Mouse (Mus musculus): ENCODE data around the gene Zmat5. TPM values are rescaled to one million over a fixed set of nuclear protein-coding genes. Genes with fewer than 3 reads are reported as not detected.

Gene Zmat5
- polyA plus RNA-seq, 1 experiment from 2014 or later = 51.2 TPM

DNA sequence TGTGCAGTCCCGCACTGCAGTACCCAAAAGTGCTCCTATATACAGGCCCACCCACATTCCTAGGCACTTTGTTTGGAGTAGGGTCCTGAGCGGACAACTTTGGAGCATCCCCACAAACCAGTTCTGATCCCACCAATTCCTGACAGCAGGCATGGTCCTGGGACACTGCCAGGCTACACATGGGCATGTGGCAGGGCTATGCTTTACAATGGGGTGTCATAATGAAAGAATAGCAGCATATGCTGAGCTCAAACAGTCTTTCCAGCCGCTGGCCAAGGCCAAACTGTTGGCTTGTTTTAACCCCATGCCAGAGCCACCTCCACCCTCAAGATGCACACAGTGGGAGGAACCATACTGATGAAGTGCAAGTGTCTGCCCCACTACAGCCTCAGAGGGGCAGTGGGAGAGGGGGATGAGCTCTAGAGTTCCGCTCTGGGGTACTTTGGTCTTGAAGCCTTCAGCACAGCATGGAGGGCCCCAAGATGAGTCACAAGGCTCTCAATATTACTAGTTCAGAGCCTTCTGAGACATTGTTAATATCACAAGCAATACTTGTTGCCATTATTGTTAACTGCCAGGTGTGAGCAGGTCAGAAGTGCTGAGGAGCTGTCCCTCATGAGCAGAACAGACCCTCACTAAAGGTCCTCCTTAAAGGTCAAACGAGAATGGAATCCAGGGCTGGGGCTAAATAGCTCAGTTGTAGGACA, 12.2 kb downstream of the Zmat5 start:
- no peaks in the 10 kb centered on the region for H3K27me3 ChIP-seq (replicated peaks)
- no peak for ATAC-seq (ENCODE audit: extremely low read depth, insufficient number of reproducible peaks, low FRiP score, low TSS enrichment)
- no peak overlapping the region for H3K4me2 ChIP-seq
- no peak overlapping the region for H3K9ac ChIP-seq
- no peaks in the 10 kb centered on the region for H3K36me3 ChIP-seq
- no peak overlapping the region for H3K4me3 ChIP-seq
- H3K27ac ChIP-seq (replicated peaks) = no peak overlapping the region
- no peaks in the 10 kb centered on the region for H3K9me3 ChIP-seq
- WGBS = 81% methylated on average over 5 of the region's 5 CpGs
- H3K4me1 ChIP-seq = peaks cover 18% of the 10 kb centered on the region

DNA sequence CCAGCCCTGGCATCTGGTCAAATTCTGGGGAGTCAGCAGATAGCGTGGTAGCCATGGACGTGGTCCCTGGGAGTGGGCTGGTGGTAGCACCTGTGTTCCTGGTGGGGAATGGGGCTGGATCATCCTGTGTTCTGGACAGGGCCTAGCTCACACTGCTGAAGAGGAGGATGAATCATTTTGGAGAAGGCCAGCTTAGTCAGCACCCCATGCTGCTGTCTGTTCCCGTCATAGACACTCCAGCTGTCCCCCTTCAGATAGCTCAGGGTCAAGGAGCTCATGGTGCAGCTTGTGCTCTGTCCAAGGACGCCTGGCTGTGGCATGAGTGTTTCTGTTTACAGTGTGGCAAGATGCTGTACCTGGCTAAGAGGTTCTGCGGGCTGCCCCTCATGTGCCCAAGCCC, 14.1 kb downstream of the Zmat5 start:
- no peak for ATAC-seq (ENCODE audit: extremely low read depth, insufficient number of reproducible peaks, low FRiP score, low TSS enrichment)
- Histone ChIP-seq H3K4me2 (no peak overlapping the region), H3K9me3 (no peaks in the 10 kb centered on the region), H3K9ac (no peak overlapping the region), H3K36me3 (peaks cover 12% of the 10 kb centered on the region), H3K27ac (replicated peaks) (no peak overlapping the region; the same call in 1 of the 2 replicates), H3K27me3 (replicated peaks) (no peaks in the 10 kb centered on the region), H3K4me3 (no peak overlapping the region), H3K4me1 (peaks cover 18% of the 10 kb centered on the region)
- 48% methylated on average over 5 of the region's 5 CpGs for WGBS

DNA sequence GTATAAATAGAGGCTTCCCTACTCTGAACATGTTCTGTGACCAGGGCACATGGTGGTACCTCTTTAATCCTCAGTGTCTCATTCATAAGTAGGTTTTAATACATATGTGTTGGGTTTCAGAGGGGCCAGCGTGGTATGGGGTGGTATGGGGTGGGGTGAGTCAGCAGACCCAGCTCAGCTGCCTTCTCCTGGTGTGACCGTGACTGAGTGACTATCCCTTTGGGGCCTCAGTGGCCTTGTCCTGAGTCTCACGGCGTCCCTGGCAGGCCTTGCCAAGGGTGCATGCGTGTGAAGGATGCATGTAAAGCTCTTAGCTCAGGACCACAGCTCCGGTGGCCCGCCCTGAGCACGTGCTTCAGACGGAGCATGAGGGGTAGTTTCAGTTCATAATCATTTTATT, 15.5 kb downstream of the Zmat5 start:
- Histone ChIP-seq H3K27me3 (replicated peaks) (no peaks in the 10 kb centered on the region), H3K27ac (replicated peaks) (no peak overlapping the region), H3K36me3 (peaks cover 22% of the 10 kb centered on the region), H3K4me1 (peaks cover 18% of the 10 kb centered on the region), H3K4me2 (no peak overlapping the region), H3K9ac (no peak overlapping the region), H3K4me3 (no peak overlapping the region), H3K9me3 (no peaks in the 10 kb centered on the region)
- ATAC-seq (ENCODE audit: extremely low read depth, insufficient number of reproducible peaks, low FRiP score, low TSS enrichment) = no peak
- WGBS = 89% methylated on average over 9 of the region's 9 CpGs

DNA sequence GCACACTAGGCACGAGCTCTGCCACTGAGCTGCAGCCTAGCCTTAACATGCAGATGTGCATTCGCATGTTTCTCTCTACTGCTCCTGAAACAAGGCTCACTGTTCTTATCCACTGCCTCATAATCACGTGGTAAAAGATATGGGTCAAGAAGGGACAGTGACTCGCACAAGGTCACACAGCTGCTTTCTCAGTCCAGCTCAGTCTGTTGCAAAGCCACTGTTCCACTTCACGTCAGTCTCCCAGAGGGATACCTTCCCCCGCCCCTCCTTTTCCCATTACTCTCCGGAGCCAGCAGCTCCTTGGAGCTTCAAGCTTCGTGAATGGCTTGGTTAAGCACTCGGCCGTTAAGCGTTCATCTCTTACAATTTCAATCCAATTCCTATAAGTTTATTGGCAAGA, 15.9 kb downstream of the Zmat5 start:
- WGBS = 73% methylated on average over 11 of the region's 11 CpGs
- ATAC-seq (ENCODE audit: extremely low read depth, insufficient number of reproducible peaks, low FRiP score, low TSS enrichment) = no peak
- Histone ChIP-seq H3K4me1 (peaks cover 18% of the 10 kb centered on the region), H3K9me3 (no peaks in the 10 kb centered on the region), H3K27me3 (replicated peaks) (no peaks in the 10 kb centered on the region), H3K36me3 (peaks cover 26% of the 10 kb centered on the region), H3K4me2 (no peak overlapping the region), H3K4me3 (no peak overlapping the region), H3K27ac (replicated peaks) (no peak overlapping the region), H3K9ac (no peak overlapping the region)

DNA sequence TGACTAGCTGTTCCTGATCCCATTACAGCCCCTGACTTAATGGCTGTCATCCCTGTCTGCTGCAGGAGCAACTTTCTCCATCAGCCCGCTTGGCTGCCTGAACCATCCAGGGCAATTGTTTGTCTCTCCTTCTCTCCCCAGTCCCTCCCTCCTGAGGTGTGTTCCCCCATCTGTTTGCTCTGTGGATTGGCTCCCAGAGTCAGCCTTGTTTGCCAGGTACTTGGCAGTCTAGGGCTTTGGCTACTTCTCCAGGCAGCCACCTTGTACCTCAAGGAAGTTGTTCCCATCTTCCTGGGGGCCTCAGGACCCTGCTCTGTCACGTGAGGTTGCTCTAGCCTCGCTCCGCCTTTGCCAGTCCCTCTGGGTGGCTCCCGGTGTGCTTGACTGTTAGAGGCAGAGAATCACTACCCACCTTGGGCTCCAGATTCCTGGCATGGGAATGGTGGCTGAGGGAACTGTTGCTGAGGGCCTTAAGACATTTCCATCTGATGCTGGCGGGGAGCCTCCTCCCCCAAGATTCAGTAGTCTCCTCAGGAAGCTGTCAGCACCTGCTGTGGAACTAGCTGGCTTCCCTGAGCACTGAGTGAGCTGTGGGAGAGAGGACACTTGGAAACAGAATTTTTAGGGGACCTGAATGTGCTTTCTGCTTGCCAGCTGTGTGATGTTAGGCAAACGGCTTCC, 16.6 kb downstream of the Zmat5 start:
- peaks cover 32% of the 10 kb centered on the region for H3K36me3 ChIP-seq
- ATAC-seq (ENCODE audit: extremely low read depth, insufficient number of reproducible peaks, low FRiP score, low TSS enrichment) = no peak
- WGBS = 52% methylated on average over 7 of the region's 7 CpGs

DNA sequence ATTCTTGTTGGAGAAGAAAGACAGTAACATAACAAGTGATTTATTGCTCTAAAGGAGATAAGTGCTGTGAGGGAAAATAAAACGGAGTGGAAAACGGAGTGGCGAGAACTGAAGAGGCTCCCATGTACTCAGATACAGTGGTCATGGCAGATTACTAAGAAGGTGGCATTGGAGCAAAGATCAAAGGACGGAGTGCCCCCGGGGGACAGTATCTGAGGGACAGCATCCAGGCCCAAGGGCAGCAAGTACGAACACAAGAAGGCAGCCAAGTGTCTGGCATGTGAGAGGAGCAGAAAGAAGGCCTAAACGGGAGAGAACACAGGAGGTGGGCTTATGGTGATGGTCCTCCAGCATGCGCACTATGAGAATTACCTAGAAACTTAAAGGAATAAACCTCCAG, 17.2 kb downstream of the Zmat5 start:
- H3K9ac ChIP-seq = no peak overlapping the region
- H3K9me3 ChIP-seq = no peaks in the 10 kb centered on the region
- ATAC-seq (ENCODE audit: extremely low read depth, insufficient number of reproducible peaks, low FRiP score, low TSS enrichment) = no peak
- 74% methylated on average over 8 of the region's 8 CpGs for WGBS
- H3K4me3 ChIP-seq = no peak overlapping the region
- H3K27ac ChIP-seq (replicated peaks) = no peak overlapping the region
- no peaks in the 10 kb centered on the region for H3K27me3 ChIP-seq (replicated peaks)
- no peak overlapping the region for H3K4me2 ChIP-seq
- peaks cover 18% of the 10 kb centered on the region for H3K4me1 ChIP-seq
- peaks cover 32% of the 10 kb centered on the region for H3K36me3 ChIP-seq

More for the DNA sequence above, 16.6 kb downstream of the Zmat5 start:
- Histone ChIP-seq H3K4me1 (peaks cover 18% of the 10 kb centered on the region), H3K9me3 (no peaks in the 10 kb centered on the region), H3K27me3 (replicated peaks) (no peaks in the 10 kb centered on the region), H3K9ac (no peak overlapping the region), H3K4me2 (no peak overlapping the region), H3K4me3 (no peak overlapping the region), H3K27ac (replicated peaks) (no peak overlapping the region)

DNA sequence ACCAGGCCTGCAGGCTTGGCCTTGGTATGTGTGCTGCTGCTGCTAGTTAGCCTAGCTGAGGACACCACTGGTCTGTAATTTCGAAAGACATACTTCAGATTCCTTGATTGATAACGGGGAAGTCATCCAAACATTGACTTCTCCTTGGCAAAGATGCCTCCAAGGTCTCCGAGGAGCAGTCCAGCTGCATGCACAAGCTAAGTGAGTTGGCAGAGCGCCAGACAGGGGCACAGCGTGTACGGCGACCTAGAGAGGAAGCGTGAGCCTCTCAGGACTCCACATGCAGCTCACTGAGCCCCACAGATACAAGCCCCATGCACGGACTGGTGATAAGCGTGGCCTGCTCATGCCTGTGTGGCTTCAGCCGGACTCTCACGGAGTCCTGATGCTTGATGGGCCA, 25.1 kb downstream of the Zmat5 start:
- Histone ChIP-seq H3K27me3 (replicated peaks) (0 out of 2 replicates have a peak, but pooled peaks cover 5% of the 10 kb centered on the region), H3K4me3 (no peak overlapping the region), H3K4me1 (peaks cover 13% of the 10 kb centered on the region), H3K27ac (replicated peaks) (0 out of 2 replicates have a peak overlapping the region, but pooled peaks have one; percentile 17), H3K36me3 (peaks cover 25% of the 10 kb centered on the region), H3K9me3 (no peaks in the 10 kb centered on the region), H3K9ac (no peak overlapping the region), H3K4me2 (no peak overlapping the region)
- WGBS = 17% methylated on average over 12 of the region's 12 CpGs
- ATAC-seq (ENCODE audit: extremely low read depth, insufficient number of reproducible peaks, low FRiP score, low TSS enrichment) = no peak

DNA sequence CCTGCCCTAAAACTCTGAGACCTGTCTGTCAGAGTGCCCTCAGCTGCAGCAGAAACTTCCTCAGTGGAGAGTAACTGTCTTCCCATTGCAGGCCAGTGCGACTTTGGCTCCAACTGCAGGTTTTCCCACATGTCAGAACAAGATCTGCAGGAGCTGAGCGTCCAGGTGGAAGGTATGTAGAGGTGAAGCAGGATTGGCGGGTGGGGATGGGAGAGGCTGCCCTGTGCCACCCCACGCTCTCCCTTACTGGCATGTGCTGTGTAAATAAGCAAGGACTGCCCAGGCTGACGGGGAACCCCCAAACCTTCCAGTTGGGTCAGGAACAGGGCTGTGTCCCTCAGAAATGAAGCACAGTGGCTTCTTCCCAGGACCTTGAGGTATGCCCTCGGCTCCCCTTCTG, 25.6 kb downstream of the Zmat5 start:
- no peak overlapping the region for H3K4me3 ChIP-seq
- ATAC-seq (ENCODE audit: extremely low read depth, insufficient number of reproducible peaks, low FRiP score, low TSS enrichment) = no peak
- H3K27me3 ChIP-seq (replicated peaks) = 0 out of 2 replicates have a peak, but pooled peaks cover 9% of the 10 kb centered on the region
- H3K27ac ChIP-seq (replicated peaks) = no peak overlapping the region
- peaks cover 23% of the 10 kb centered on the region for H3K36me3 ChIP-seq
- WGBS = 80% methylated on average over 6 of the region's 6 CpGs
- no peak overlapping the region for H3K4me2 ChIP-seq
- H3K4me1 ChIP-seq = peaks cover 15% of the 10 kb centered on the region
- H3K9me3 ChIP-seq = no peaks in the 10 kb centered on the region
- H3K9ac ChIP-seq = 0 out of 2 replicates have a peak overlapping the region, but pooled peaks have one; percentile 33

DNA sequence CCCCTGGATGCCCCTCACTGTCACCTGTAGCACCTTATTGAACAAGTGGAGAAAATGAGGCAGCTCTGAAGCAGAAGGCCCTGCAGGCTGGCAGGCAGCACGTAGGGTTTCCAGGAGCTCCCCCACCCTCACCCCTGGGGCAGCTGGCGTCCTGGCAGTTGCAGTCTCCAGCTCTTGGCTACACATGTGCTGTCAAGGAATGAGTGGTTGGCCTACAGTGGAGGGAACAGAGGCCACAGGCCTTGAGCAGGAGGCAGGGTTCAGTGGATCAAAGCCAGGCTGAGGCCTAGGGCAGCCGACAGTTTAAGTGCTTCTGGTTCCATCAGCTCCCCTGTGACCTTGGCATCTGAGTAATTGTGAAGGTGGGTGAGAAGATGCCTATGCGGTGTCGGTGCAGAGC, 26.4 kb downstream of the Zmat5 start:
- 70% methylated on average over 5 of the region's 5 CpGs for WGBS
- no peak overlapping the region for H3K4me3 ChIP-seq
- no peak for ATAC-seq (ENCODE audit: extremely low read depth, insufficient number of reproducible peaks, low FRiP score, low TSS enrichment)
- H3K4me1 ChIP-seq = peaks cover 20% of the 10 kb centered on the region
- H3K36me3 ChIP-seq = peaks cover 15% of the 10 kb centered on the region; the same call in 1 of the 2 replicates
- no peak overlapping the region for H3K9ac ChIP-seq
- H3K4me2 ChIP-seq = no peak overlapping the region
- H3K27ac ChIP-seq (replicated peaks) = no peak overlapping the region
- no peaks in the 10 kb centered on the region for H3K9me3 ChIP-seq
- peaks cover 16% of the 10 kb centered on the region; the same call in 1 of the 2 replicates for H3K27me3 ChIP-seq (replicated peaks)

DNA sequence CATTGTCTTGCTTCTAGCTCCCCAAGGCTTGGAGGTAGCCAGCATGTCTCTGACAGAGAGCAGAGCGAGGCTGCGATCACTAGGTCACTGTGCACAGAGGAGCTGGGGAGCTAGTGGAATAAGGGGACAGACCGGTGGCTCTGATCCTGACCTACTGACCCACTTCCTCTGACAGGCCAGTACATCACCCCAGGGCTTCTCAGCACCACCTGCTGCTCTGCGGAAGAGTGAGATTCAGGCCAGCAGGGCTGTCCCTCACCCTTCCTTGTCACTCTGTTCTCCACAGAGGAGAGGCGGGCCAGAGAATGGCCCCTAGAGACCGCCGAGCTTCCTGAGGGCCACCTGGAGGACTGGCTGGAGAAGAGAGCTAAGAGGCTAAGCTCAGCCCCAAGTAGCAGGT, 27.3 kb downstream of the Zmat5 start:
- Histone ChIP-seq H3K4me1 (peaks cover 20% of the 10 kb centered on the region), H3K4me3 (no peak overlapping the region), H3K27ac (replicated peaks) (no peak overlapping the region), H3K9ac (no peak overlapping the region), H3K4me2 (no peak overlapping the region), H3K36me3 (peaks cover 15% of the 10 kb centered on the region; the same call in 1 of the 2 replicates), H3K27me3 (replicated peaks) (peaks cover 19% of the 10 kb centered on the region; the same call in 1 of the 2 replicates), H3K9me3 (no peaks in the 10 kb centered on the region)
- 70% methylated on average over 7 of the region's 7 CpGs for WGBS
- ATAC-seq (ENCODE audit: extremely low read depth, insufficient number of reproducible peaks, low FRiP score, low TSS enrichment) = no peak

DNA sequence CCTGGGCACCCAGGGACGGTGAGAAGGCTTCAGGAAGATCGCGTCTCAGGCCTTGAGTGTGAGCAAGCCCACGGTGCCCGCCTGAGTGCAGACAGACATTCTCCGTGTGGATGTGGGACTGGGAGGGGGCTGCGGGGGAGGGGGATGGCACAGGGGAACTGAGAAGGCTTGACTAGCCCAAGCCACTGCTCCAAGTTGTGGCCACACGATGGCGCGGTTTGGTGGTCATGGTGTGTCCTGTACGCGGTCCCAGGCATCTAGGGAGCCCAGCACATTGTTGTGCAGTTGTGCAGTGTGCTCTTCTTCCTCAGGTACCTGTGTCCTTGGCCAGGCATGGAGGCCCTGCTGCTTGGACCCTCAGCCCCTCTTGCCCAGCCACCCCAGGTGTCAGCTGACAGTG, 29.7 kb downstream of the Zmat5 start:
- H3K9ac ChIP-seq = no peak overlapping the region
- H3K27ac ChIP-seq (replicated peaks) = no peak overlapping the region
- H3K27me3 ChIP-seq (replicated peaks) = peaks cover 27% of the 10 kb centered on the region; the same call in 1 of the 2 replicates
- H3K36me3 ChIP-seq = peaks cover 14% of the 10 kb centered on the region; the same call in 1 of the 2 replicates
- ATAC-seq (ENCODE audit: extremely low read depth, insufficient number of reproducible peaks, low FRiP score, low TSS enrichment) = no peak
- WGBS = 35% methylated on average over 12 of the region's 12 CpGs
- H3K4me2 ChIP-seq = no peak overlapping the region
- no peaks in the 10 kb centered on the region for H3K9me3 ChIP-seq
- H3K4me3 ChIP-seq = no peak overlapping the region
- peaks cover 20% of the 10 kb centered on the region for H3K4me1 ChIP-seq

Data from heart, embryonic 13.5 days (tissue).